Mouse (Mus musculus) liver, embryonic 14.5 days (tissue): ENCODE measurements around the gene Svop. TPM values are rescaled to one million over a fixed set of nuclear protein-coding genes. Genes with fewer than 3 reads are reported as not detected.

Source experiments
- ATAC-seq: fragments of 200-750 bp; cut with Nextera tagmentation; 2 replicates; pipeline ENCODE4 v1.8.0; 2017; ENCODE audit warnings: moderate number of reproducible peaks, mild to moderate bottlenecking, moderate library complexity; ENCODE audit not compliant: insufficient read depth
- DNase-seq, 3 experiments: peaks; one replicate each; pipeline ENCODE4 v3.0.0-alpha.2; 2012 to 2013; ENCODE audit warnings: low read depth in 3 of 3, low spot score in 3 of 3
- H3K27ac ChIP-seq: fragments of 300-500 bp; sonication (generic); 2 replicates; pipeline ENCODE4 v1.5.1; 2014; ENCODE audit warnings: moderate library complexity, mild to moderate bottlenecking, control low read depth, inconsistent platforms
- H3K27me3 ChIP-seq: fragments of 300-500 bp; sonication (generic); 2 replicates; pipeline ENCODE4 v1.6.1; 2014; ENCODE audit warnings: mild to moderate bottlenecking, low read length, moderate library complexity; ENCODE audit not compliant: control insufficient read depth, insufficient read depth
- H3K36me3 ChIP-seq: fragments of 300-500 bp; sonication (generic); replicated peaks from 2 replicates; pipeline ENCODE4 v1.6.1; 2014; ENCODE audit warnings: low read depth; ENCODE audit not compliant: control insufficient read depth, insufficient read depth
- H3K4me1 ChIP-seq, 2 experiments: fragments of 200-500 bp in 1 of 2; fragments of 300-500 bp in 1 of 2; sonication (generic) in 1 of 2; replicated peaks; 2 replicates each; pipeline ENCODE4 v1.6.1; 2012 to 2014; ENCODE audit warnings: antibody characterized with exemption in 1 of 2, inconsistent platforms in 1 of 2, low read length in 1 of 2; ENCODE audit not compliant: control insufficient read depth in 2 of 2, insufficient read depth in 2 of 2
- H3K4me2 ChIP-seq: fragments of 300-500 bp; sonication (generic); 2 replicates; pipeline ENCODE4 v1.6.1; 2014; ENCODE audit warnings: low read depth, mild to moderate bottlenecking, control low read depth, moderate library complexity
- H3K4me3 ChIP-seq, 2 experiments: fragments of 200-500 bp in 1 of 2; fragments of 300-500 bp in 1 of 2; sonication (generic) in 1 of 2; 2 replicates each; pipeline ENCODE4 v1.5.1; 2012 to 2014; ENCODE audit warnings: low read depth in 2 of 2, low read length in 2 of 2, mild to moderate bottlenecking in 2 of 2, control low read depth in 1 of 2, inconsistent platforms in 1 of 2, moderate library complexity in 1 of 2; ENCODE audit not compliant: insufficient read depth in 1 of 2
- H3K9ac ChIP-seq: fragments of 300-500 bp; sonication (generic); replicated peaks from 2 replicates; pipeline ENCODE4 v1.6.1; 2014; ENCODE audit warnings: mild to moderate bottlenecking, control low read depth, moderate library complexity
- H3K9me3 ChIP-seq: fragments of 300-500 bp; sonication (generic); 2 replicates; pipeline ENCODE4 v1.6.1; 2016; ENCODE audit warnings: low read length, mixed read lengths; ENCODE audit not compliant: control insufficient read depth
- CTCF ChIP-seq: IDR thresholded peaks from 2 replicates; pipeline ENCODE4 v1.5.1; 2016; ENCODE audit warnings: antibody characterized with exemption, low read depth, control low read depth
- EP300 ChIP-seq: IDR thresholded peaks from 2 replicates; pipeline ENCODE4 v1.6.1; 2016; ENCODE audit warnings: antibody characterized with exemption, low read depth
- WGBS: fragments of 180-500 bp; shearing (Covaris S2); extraction: QIAGEN DNeasy Blood & Tissue Kit; methylation state at CpG from one replicate; pipeline ENCODE4 v1.1.7; 2014; ENCODE audit not compliant: insufficient replicate concordance; 5-methylcytosine and 5-hydroxymethylcytosine counted together
- polyA plus RNA-seq, 2 experiments: library from polyadenylated mRNA; depleted of rRNA in 1 of 2; stranded (reverse) in 1 of 2; unstranded in 1 of 2; fragments of >200 nt; fragmentation: Nextera tagmentation in 1 of 2; extraction: Ambion mirVana in 1 of 2; gene quantifications; 2 replicates each; pipeline versions ENCODE4 v1.2.1 to v1.2.3; 2012 to 2014

Gene Svop
- polyA plus RNA-seq, 2 experiments: not detected

GRCm38 (mm10) chr5:114005100-114005499 is 86.3 kb downstream of the Svop start:
- Histone ChIP-seq H3K4me1 (no peaks in the 10 kb centered on the region), H3K4me3 (no peak overlapping the region), H3K27me3 (no peaks in the 10 kb centered on the region), H3K9me3 (no peaks in the 10 kb centered on the region), H3K4me2 (no peak overlapping the region), H3K27ac (no peak overlapping the region), H3K9ac (no peak overlapping the region), H3K36me3 (no peaks in the 10 kb centered on the region)
- TF ChIP-seq CTCF (no peak), EP300 (no peak)
- no peak for DNase-seq
- WGBS: 63% methylated on average over 5 of the region's 5 CpGs
- no peak for ATAC-seq

GRCm38 (mm10) chr5:114004573-114004972 is 86.8 kb downstream of the Svop start:
- Histone ChIP-seq H3K9me3 (no peaks in the 10 kb centered on the region), H3K4me2 (no peak overlapping the region), H3K27ac (no peak overlapping the region), H3K4me1 (no peaks in the 10 kb centered on the region), H3K9ac (no peak overlapping the region), H3K27me3 (no peaks in the 10 kb centered on the region), H3K4me3 (no peak overlapping the region), H3K36me3 (no peaks in the 10 kb centered on the region)
- WGBS: 74% methylated on average over 11 of the region's 11 CpGs
- TF ChIP-seq CTCF (no peak), EP300 (no peak)
- DNase-seq: no peak
- no peak for ATAC-seq

- Histone ChIP-seq H3K27ac (no peak within 1 kb of the TSS), H3K27me3 (no peaks in the 10 kb centered on the region), H3K9ac (no peak within 1 kb of the TSS), H3K4me2 (no peak within 1 kb of the TSS), H3K36me3 (no peaks in the 10 kb centered on the region), H3K4me1 (no peaks in the 10 kb centered on the region), H3K4me3 (no peak within 1 kb of the TSS), H3K9me3 (no peaks in the 10 kb centered on the region)
- TF ChIP-seq CTCF (no peak), EP300 (no peak)
- 62% methylated on average over 3 of the region's 5 CpGs for WGBS
- no peak for ATAC-seq
- no peak for DNase-seq
Measured at GRCm38 (mm10) chr5:114003542-114003941, 87.8 kb downstream of the Svop start, which contains the start of gene Dao. Gene Dao (plus strand): TSS chr5:114003703.

GRCm38 (mm10) chr5:113999382-113999781 is 92.0 kb downstream of the Svop start:
- TF ChIP-seq CTCF (no peak), EP300 (no peak)

GRCm38 (mm10) chr5:113996458-113996857 is 94.9 kb downstream of the Svop start:
- H3K4me2 ChIP-seq: no peak overlapping the region
- H3K9ac ChIP-seq: no peak overlapping the region
- WGBS: 56% methylated on average over 2 of the region's 2 CpGs
- no peak overlapping the region for H3K4me3 ChIP-seq
- H3K36me3 ChIP-seq: no peaks in the 10 kb centered on the region
- DNase-seq: no peak
- no peaks in the 10 kb centered on the region for H3K27me3 ChIP-seq
- H3K4me1 ChIP-seq: peaks cover 11 to 15% of the 10 kb centered on the region in 2 experiments
- H3K9me3 ChIP-seq: no peaks in the 10 kb centered on the region
- TF ChIP-seq CTCF: no peak
- no peak for ATAC-seq
- H3K27ac ChIP-seq: no peak overlapping the region

More at GRCm38 (mm10) chr5:113999382-113999781, 92.0 kb downstream of the Svop start:
- DNase-seq (no peak), ATAC-seq (no peak)
- no peak overlapping the region for H3K27ac ChIP-seq
- no peak overlapping the region for H3K4me3 ChIP-seq
- H3K9me3 ChIP-seq: no peaks in the 10 kb centered on the region
- H3K4me1 ChIP-seq: no peaks in the 10 kb centered on the region; a peak in 1 of 4 replicates
- no peaks in the 10 kb centered on the region for H3K36me3 ChIP-seq
- no peaks in the 10 kb centered on the region for H3K27me3 ChIP-seq
- 15% methylated on average over 5 of the region's 5 CpGs for WGBS
- no peak overlapping the region for H3K9ac ChIP-seq
- no peak overlapping the region for H3K4me2 ChIP-seq
